Mouse (Mus musculus) right cerebral cortex, postnatal 4 days (tissue): ENCODE measurements at regions not wholly inside any gene's neighbourhood (a gene's known extent, or its start where the extent isn't known, plus 50 kb on each side); places are given as distances from the start of the nearest gene placed in this dataset.

Source experiments
- DNase-seq: peaks from one replicate; pipeline ENCODE4 v3.0.0-alpha.2; 2022

GRCm38 (mm10) chr12:32656194-32656593 lies 163.2 kb upstream of the Nampt start:
- DNase-seq: no peak

GRCm38 (mm10) chr12:32661782-32662413 lies 157.4 kb upstream of the Nampt start:
- DNase-seq: no peak

- no peak for DNase-seq
Observed at GRCm38 (mm10) chr12:32666040-32666439, 153.3 kb upstream of the Nampt start.

- no peak for DNase-seq
Observed at GRCm38 (mm10) chr12:32677908-32678307, 141.4 kb upstream of the Nampt start.

GRCm38 (mm10) chr12:32678756-32679155 lies 140.6 kb upstream of the Nampt start:
- no peak for DNase-seq

- no peak for DNase-seq
Observed at GRCm38 (mm10) chr12:32681910-32682309, 137.4 kb upstream of the Nampt start.

- no peak for DNase-seq
Observed at GRCm38 (mm10) chr12:32683375-32683774, 136.0 kb upstream of the Nampt start.

GRCm38 (mm10) chr12:32685788-32686385 lies 133.5 kb upstream of the Nampt start:
- DNase-seq: no peak

- no peak for DNase-seq
Observed at GRCm38 (mm10) chr12:32689361-32689760, 130.0 kb upstream of the Nampt start.

GRCm38 (mm10) chr12:32690096-32690495 lies 129.2 kb upstream of the Nampt start:
- no peak for DNase-seq

- peak; percentile 35 for DNase-seq
Observed at GRCm38 (mm10) chr12:32692081-32692819, 127.1 kb upstream of the Nampt start.

- no peak for DNase-seq
Observed at GRCm38 (mm10) chr12:32692962-32693361, 126.4 kb upstream of the Nampt start.

- no peak for DNase-seq
Observed at GRCm38 (mm10) chr12:32693678-32694077, 125.7 kb upstream of the Nampt start.

GRCm38 (mm10) chr12:32696832-32697231 lies 122.5 kb upstream of the Nampt start:
- DNase-seq: no peak

- no peak for DNase-seq
Observed at GRCm38 (mm10) chr12:32709188-32709587, 110.2 kb upstream of the Nampt start.

- peak; percentile 94 for DNase-seq
Observed at GRCm38 (mm10) chr12:32717129-32717921, 102.0 kb upstream of the Nampt start.

GRCm38 (mm10) chr12:32719203-32719602 lies 100.1 kb upstream of the Nampt start:
- no peak for DNase-seq

- DNase-seq: peak; percentile 57
Observed at GRCm38 (mm10) chr12:32724451-32725188, 94.7 kb upstream of the Nampt start.

- DNase-seq: no peak
Observed at GRCm38 (mm10) chr12:32727539-32727938, 91.8 kb upstream of the Nampt start.

GRCm38 (mm10) chr12:32728425-32728824 lies 90.9 kb upstream of the Nampt start:
- no peak for DNase-seq

- DNase-seq: no peak
Observed at GRCm38 (mm10) chr12:32735224-32735623, 84.1 kb upstream of the Nampt start.

GRCm38 (mm10) chr12:32741465-32741864 lies 77.9 kb upstream of the Nampt start:
- DNase-seq: no peak
